Mouse (Mus musculus): Measurements from ENCODE around the gene Map1b.

- TF ChIP-seq POLR2A (IDR thresholded peaks at IDR 0.05; ENCODE audit: low read depth, low read length) (no peak), CTCF (IDR thresholded peaks at IDR 0.05; ENCODE audit: borderline replicate concordance, insufficient read depth, low read length) (no peak)
These were observed 26.3 kb downstream of the Map1b start for GRCm38 (mm10) chr13:99489998-99490397.

Measured in embryonic fibroblast, embryonic 13.5 days (primary cell).